Mouse (Mus musculus) neural tube, embryonic 13.5 days (tissue): ENCODE results near the gene Spg20. TPM values are rescaled to one million over a fixed set of nuclear protein-coding genes. Genes with fewer than 3 reads are reported as not detected.

Source experiments
- ATAC-seq: fragments of 200-750 bp; cut with Nextera tagmentation; 2 replicates; pipeline ENCODE4 v1.8.0; 2017; ENCODE audit warnings: low read depth, mild to moderate bottlenecking, moderate TSS enrichment, moderate library complexity
- H3K27ac ChIP-seq: fragments of 300-500 bp; sonication (generic); replicated peaks from 2 replicates; pipeline ENCODE4 v1.5.1; 2015; ENCODE audit warnings: moderate library complexity, mild to moderate bottlenecking, inconsistent platforms
- H3K27me3 ChIP-seq: fragments of 300-500 bp; sonication (generic); 2 replicates; pipeline ENCODE4 v1.6.1; 2015; ENCODE audit warnings: mild to moderate bottlenecking, inconsistent platforms
- H3K36me3 ChIP-seq: fragments of 300-500 bp; sonication (generic); 2 replicates; pipeline ENCODE4 v1.6.1; 2015; ENCODE audit warnings: mild to moderate bottlenecking, inconsistent platforms
- H3K4me1 ChIP-seq: fragments of 300-500 bp; sonication (generic); replicated peaks from 2 replicates; pipeline ENCODE4 v1.6.1; 2015; ENCODE audit warnings: inconsistent platforms
- H3K4me2 ChIP-seq: fragments of 300-500 bp; sonication (generic); 2 replicates; pipeline ENCODE4 v1.6.1; 2015; ENCODE audit warnings: inconsistent platforms, mild to moderate bottlenecking, moderate library complexity
- H3K4me3 ChIP-seq: fragments of 300-500 bp; sonication (generic); 2 replicates; pipeline ENCODE4 v1.5.1; 2015; ENCODE audit warnings: mild to moderate bottlenecking, inconsistent platforms
- H3K9ac ChIP-seq: fragments of 300-500 bp; sonication (generic); 2 replicates; pipeline ENCODE4 v1.6.1; 2015; ENCODE audit warnings: moderate library complexity, mild to moderate bottlenecking, inconsistent platforms
- H3K9me3 ChIP-seq: fragments of 300-500 bp; sonication (generic); 2 replicates; pipeline ENCODE4 v1.6.1; 2016; ENCODE audit warnings: inconsistent platforms
- WGBS: fragments of 180-500 bp; shearing (Covaris S2); methylation state at CpG from one replicate; pipeline ENCODE4 v1.1.7; 2015; 5-methylcytosine and 5-hydroxymethylcytosine counted together
- polyA plus RNA-seq: library from polyadenylated mRNA; unstranded; fragments of >200 nt; fragmentation: Nextera tagmentation; extraction: Ambion mirVana; gene quantifications from 2 replicates; pipeline ENCODE4 v1.2.1, GENCODE M21; 2015

Gene Spg20
- polyA plus RNA-seq = 20.2 and 24.8 TPM in 2 replicates

DNA sequence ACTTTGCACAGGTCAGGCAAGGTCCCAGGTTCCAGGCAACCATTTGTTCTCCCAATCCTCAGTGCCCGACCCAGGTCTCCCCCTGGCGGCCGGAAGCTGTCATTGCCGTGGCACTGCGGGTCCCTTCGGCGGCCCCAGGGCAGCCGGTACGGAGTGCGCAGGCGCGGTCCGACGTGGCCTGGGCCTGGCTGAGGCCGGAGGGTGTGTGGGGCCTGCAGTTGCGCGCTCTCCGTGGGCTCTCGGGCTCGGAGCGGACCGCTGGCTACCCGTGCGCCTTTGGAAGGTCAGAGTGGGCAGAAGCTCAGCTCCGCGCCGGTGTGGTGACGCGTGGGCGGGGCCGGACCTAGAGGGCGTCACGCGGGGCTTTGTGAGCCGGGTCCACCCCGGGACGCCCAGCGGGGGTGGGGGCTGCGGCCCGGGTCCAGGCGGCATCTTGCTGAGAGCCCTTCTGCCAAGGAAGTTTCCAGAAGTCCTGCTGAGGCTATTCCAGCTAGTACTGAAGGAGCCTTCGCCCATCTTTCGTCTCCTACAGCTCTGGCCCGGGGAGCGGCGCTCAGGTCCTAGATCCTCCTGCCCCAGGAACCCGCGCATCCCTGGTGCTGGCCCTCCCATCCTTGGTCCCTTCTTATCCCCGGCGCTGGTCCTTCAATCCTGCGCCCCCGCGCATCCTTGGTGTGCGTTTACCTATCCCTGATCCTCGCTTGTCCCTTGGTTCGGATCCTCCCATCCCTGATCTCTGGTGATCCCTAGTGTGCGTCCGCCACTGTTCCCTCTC is at the start of gene Spg20:
TSS of gene Spg20 (plus strand) at position 174 of the 775 bp plus-strand sequence.
- H3K27me3 ChIP-seq = no peaks in the 10 kb centered on the region
- under 1% methylated on average over 58 of the region's 58 CpGs for WGBS
- peak; percentile 97 for ATAC-seq

DNA sequence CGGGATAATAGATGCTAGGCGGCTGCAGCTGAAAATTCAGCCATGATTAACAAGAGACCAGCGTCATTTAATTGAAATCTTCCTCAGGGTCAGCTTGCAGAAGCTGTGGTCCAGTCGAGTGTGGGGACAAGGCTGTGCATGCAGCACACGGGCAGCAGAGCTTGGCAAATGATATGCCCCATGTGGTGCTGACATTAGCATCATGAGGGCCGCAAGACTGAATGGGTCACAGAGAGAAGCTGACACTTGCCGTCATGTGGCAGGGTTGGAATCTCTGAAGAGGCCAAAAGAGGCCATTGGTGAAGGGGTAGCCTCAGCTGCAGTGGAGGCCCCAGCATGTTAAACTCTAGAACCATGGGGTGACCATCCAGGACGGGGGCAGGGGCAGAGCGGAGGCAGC is 49.3 kb upstream of the Spg20 start:
- no peak overlapping the region for H3K4me2 ChIP-seq
- peaks cover 24% of the 10 kb centered on the region for H3K4me1 ChIP-seq
- H3K36me3 ChIP-seq = no peaks in the 10 kb centered on the region
- no peak overlapping the region for H3K4me3 ChIP-seq
- H3K27me3 ChIP-seq = peaks cover 10% of the 10 kb centered on the region
- no peak for ATAC-seq
- no peaks in the 10 kb centered on the region for H3K9me3 ChIP-seq
- H3K9ac ChIP-seq = no peak overlapping the region
- no peak overlapping the region for H3K27ac ChIP-seq
- 66% methylated on average over 9 of the region's 9 CpGs for WGBS

More for the DNA sequence above, at the start of gene Spg20:
- Histone ChIP-seq H3K36me3 (peaks cover 7% of the 10 kb centered on the region), H3K4me2 (peak within 1 kb of the TSS; percentile 81), H3K9ac (peak within 1 kb of the TSS; percentile 97), H3K4me1 (peaks cover 25% of the 10 kb centered on the region), H3K4me3 (peak within 1 kb of the TSS; percentile 92), H3K27ac (peak within 1 kb of the TSS; percentile 91), H3K9me3 (no peaks in the 10 kb centered on the region)

DNA sequence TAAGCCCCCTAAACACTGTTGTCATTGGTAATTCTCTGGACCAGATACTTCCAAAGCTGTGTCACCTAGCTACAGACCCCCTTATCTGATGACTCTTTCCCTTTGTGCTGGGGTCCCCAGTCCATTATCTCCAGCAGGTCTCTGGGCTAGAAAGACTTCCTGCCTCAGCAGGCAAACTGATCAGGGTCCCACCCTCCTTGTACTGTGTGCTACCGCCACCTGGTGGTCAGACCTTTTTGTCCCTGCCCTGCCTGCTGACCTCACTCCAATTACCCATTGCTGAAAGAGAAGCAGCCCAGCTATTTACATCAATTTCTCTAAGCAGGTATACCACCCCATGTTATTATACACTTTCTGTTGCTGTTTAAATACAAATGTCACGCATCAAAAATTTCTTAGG is 47.5 kb upstream of the Spg20 start:
- Histone ChIP-seq H3K27me3 (0 out of 2 replicates have a peak, but pooled peaks cover 3% of the 10 kb centered on the region), H3K27ac (no peak overlapping the region), H3K36me3 (no peaks in the 10 kb centered on the region), H3K4me2 (no peak overlapping the region), H3K9ac (no peak overlapping the region), H3K4me3 (no peak overlapping the region), H3K9me3 (no peaks in the 10 kb centered on the region), H3K4me1 (peaks cover 25% of the 10 kb centered on the region)
- ATAC-seq = 0 out of 2 replicates have a peak, but pooled peaks have one; percentile 30
- WGBS = 11% methylated on average over 2 of the region's 2 CpGs

DNA sequence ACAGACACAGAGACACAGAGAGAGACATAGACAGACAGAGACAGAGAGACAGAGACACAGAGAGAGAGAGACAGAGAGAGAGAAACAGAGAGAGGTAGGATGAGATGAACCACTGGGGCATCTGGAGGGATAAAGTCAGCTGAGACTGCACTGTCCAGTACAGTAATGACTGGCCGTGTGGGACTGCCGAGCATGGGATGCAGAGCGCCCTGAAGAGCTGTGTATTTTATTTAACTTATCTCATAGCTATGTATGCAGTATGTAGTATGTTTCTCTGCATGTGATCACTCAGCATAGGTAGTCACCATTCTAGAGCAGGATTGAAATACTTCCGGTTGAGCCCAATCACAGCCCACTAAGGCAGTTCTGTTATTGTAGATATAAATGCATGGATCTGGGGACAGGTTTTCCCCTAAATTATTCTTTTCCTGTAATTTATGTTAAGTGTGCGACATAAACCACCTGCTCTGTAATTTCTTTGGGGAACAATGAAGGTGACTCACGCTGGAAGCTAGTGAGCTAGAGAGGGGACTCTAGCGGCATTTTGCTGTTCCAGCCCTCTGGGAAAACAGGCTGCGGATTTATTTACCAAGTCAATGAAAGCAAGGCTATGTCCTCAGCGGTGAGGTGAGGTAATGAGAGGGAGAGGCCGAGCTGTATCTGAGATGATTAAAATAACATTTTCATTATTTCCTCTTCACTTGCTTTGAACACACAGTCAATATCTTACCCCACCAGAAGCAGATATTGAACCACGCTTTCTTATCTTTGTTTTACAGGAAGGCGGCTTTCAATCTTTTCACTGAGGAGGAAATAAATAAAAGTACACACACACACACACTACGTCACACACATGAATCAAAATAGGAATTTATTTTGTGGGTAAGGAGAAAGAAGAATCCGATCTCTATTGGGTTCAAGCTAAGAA is 45.9 kb upstream of the Spg20 start:
- Histone ChIP-seq H3K27me3 (0 out of 2 replicates have a peak, but pooled peaks cover 3% of the 10 kb centered on the region), H3K4me1 (peaks cover 25% of the 10 kb centered on the region), H3K36me3 (no peaks in the 10 kb centered on the region), H3K9me3 (no peaks in the 10 kb centered on the region), H3K4me2 (peak overlapping the region; percentile 20; the same call in 1 of the 2 replicates), H3K9ac (peak overlapping the region; percentile 3; the same call in 1 of the 2 replicates), H3K4me3 (no peak overlapping the region), H3K27ac (peak overlapping the region; percentile 64)
- 51% methylated on average over 14 of the region's 14 CpGs for WGBS
- peak; percentile 74; the same call in 1 of the 2 replicates for ATAC-seq

DNA sequence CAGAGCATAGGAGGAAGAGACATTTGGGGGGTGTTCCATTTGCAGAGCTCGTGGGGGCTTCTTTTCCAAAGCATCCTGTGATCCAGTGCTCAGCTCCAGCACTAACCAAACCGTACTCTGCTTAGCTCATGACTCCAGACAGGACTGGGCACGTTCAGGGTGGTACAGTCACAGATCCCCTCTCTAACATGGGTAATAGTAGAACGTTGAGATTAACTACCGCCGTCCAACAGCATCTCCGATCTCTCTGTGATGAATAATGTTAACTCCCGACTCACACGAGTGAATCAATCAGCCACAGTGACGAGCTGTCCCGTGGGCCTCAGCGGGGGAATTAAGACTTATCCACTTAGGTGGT is 45.3 kb upstream of the Spg20 start:
- Histone ChIP-seq H3K4me3 (no peak overlapping the region), H3K9ac (no peak overlapping the region), H3K36me3 (no peaks in the 10 kb centered on the region), H3K9me3 (no peaks in the 10 kb centered on the region), H3K4me1 (peaks cover 25% of the 10 kb centered on the region), H3K27me3 (0 out of 2 replicates have a peak, but pooled peaks cover 3% of the 10 kb centered on the region), H3K27ac (peak overlapping the region; percentile 64), H3K4me2 (peak overlapping the region; percentile 20; the same call in 1 of the 2 replicates)
- WGBS = 35% methylated on average over 12 of the region's 12 CpGs
- ATAC-seq = peak; percentile 34; the same call in 1 of the 2 replicates

DNA sequence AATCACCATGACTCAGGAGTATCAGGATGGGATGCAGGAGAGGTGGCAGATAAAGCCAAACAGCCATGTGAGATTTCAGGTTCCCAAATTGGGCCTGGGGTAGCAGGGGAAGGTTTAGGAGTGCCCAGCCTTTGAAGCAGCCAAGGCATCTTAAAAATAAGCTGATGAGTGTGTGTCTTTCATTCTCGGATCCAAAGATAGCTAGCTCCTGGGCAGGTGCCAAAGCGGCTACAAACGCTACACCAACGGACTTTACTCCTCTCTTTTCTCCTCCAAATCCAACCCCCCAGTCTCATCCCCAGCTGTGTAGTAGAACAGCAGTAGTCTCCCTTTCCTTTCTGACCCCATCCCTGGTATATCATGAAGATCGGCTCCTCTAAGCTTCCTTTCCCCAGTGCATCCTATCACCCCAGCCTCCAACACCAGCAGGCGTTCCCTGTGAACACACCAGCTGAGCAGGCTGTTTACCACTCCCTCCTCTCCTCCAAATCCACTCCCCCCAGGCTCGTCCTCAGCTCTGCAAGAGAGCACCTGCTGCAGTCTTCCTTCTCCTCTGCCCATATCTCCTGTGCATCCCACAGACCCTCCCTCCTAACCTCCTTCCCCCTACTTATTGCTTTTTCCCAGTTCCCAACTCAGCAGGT is 44.0 kb upstream of the Spg20 start:
- Histone ChIP-seq H3K4me2 (no peak overlapping the region), H3K4me3 (no peak overlapping the region), H3K4me1 (peaks cover 21% of the 10 kb centered on the region), H3K9me3 (no peaks in the 10 kb centered on the region), H3K36me3 (no peaks in the 10 kb centered on the region), H3K9ac (no peak overlapping the region), H3K27me3 (0 out of 2 replicates have a peak, but pooled peaks cover 1% of the 10 kb centered on the region), H3K27ac (no peak overlapping the region)
- no peak for ATAC-seq
- 39% methylated on average over 7 of the region's 7 CpGs for WGBS

DNA sequence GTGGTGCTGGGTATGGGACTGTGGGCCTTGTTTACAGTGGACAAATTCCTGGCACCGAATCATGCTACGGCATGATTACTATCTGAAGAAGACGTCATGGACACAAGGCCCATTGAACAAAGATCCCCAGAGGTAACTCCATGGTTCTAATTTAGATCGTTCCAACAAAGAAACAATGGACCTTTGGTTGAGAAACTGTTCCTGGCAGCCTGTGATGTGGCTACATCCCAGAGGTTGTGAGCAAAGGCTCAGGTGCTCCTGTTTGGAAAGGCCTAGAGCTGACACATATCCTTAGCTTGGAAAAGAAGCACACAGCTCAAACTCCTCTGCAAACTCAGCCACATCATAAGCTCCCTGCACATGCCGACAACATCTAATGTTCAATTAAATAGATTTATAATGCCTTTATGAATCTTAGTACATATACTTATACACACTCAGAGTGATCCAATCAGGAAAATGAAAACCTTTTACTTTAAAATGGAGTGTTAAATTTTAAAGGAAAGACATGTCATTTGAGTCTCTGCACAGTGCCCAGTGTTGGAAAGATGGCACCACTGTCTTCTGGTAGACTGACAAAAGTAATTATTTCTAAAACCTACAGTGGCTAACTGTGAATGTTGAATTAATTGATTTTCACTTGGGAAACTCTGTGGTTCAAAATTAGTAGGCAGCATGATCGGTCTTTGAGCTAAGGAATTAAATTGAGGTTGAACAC is 37.2 kb upstream of the Spg20 start:
- no peaks in the 10 kb centered on the region for H3K27me3 ChIP-seq
- H3K27ac ChIP-seq = no peak overlapping the region
- no peaks in the 10 kb centered on the region for H3K9me3 ChIP-seq
- no peak overlapping the region for H3K4me3 ChIP-seq
- 74% methylated on average over 6 of the region's 6 CpGs for WGBS
- no peak overlapping the region for H3K4me2 ChIP-seq
- peaks cover 19% of the 10 kb centered on the region for H3K4me1 ChIP-seq
- no peaks in the 10 kb centered on the region for H3K36me3 ChIP-seq
- no peak overlapping the region for H3K9ac ChIP-seq
- ATAC-seq = no peak

DNA sequence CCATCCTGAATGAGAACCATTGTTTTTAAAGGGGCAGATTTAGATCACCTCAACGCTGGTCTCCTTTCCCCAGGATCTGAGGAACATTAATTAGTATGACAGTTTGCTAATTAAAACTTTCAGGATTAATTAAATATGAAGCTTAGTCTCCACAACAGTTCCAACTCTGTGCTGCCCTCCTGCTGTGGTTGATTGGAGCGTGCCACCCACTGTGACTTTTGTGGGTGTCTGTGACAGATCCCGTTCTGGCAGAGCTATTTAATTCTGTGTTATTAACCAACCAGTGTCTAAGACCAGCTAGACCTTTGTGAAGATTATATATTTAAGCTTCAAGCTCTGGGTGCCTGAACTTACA is 36.6 kb upstream of the Spg20 start:
- Histone ChIP-seq H3K9ac (no peak overlapping the region), H3K27ac (no peak overlapping the region), H3K36me3 (no peaks in the 10 kb centered on the region), H3K27me3 (no peaks in the 10 kb centered on the region), H3K4me1 (peaks cover 19% of the 10 kb centered on the region), H3K4me2 (no peak overlapping the region), H3K9me3 (no peaks in the 10 kb centered on the region), H3K4me3 (no peak overlapping the region)
- WGBS = 38% methylated on average over 3 of the region's 3 CpGs
- ATAC-seq = no peak

DNA sequence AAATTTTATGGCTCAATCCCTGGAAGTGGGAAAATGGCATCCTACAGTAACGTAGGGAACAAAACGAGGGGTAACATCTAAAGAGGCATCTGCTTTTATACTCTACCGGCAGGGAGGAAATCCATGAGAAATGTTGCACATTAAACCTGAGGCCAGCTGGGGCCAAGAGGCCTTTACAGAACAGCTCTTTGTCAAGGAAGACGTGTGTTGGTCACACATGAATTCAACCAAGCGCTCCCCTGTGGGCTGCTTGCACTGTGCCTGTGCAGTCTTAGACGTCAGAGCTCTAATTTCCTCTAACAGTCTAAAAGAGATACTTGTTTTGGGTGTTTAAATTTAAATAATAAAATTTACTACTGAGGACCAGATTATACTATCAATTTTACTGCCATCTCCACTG is 33.7 kb upstream of the Spg20 start:
- no peaks in the 10 kb centered on the region for H3K27me3 ChIP-seq
- no peak overlapping the region for H3K4me3 ChIP-seq
- H3K9me3 ChIP-seq = no peaks in the 10 kb centered on the region
- H3K36me3 ChIP-seq = no peaks in the 10 kb centered on the region
- WGBS = 14% methylated on average over 6 of the region's 6 CpGs
- peak; percentile 82 for ATAC-seq
- peaks cover 26% of the 10 kb centered on the region for H3K4me1 ChIP-seq
- peak overlapping the region; percentile 53 for H3K27ac ChIP-seq
- H3K4me2 ChIP-seq = no peak overlapping the region
- H3K9ac ChIP-seq = no peak overlapping the region

DNA sequence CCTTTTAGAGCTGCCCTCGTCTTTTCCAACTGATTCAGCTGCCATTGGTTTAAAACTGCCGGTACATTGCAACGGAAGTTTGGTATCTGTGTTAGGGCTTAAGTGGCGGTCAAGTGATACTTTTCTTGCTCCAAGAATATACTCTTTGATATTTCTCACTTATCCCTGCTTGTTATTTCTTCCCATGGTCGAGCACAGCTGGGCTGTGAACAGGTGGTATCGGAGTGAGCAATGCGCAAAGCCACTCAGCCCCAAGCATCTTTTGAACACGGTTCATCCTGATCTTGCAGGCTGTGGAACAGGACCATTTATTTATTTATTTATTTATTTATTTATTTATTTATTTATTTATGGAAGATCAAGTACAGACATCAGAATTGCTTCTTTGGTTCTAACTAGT is 32.3 kb upstream of the Spg20 start:
- Histone ChIP-seq H3K4me1 (peaks cover 28% of the 10 kb centered on the region), H3K27ac (no peak overlapping the region), H3K36me3 (no peaks in the 10 kb centered on the region), H3K4me2 (no peak overlapping the region), H3K27me3 (no peaks in the 10 kb centered on the region), H3K9ac (no peak overlapping the region), H3K9me3 (no peaks in the 10 kb centered on the region), H3K4me3 (no peak overlapping the region)
- WGBS = 85% methylated on average over 8 of the region's 8 CpGs
- no peak for ATAC-seq

DNA sequence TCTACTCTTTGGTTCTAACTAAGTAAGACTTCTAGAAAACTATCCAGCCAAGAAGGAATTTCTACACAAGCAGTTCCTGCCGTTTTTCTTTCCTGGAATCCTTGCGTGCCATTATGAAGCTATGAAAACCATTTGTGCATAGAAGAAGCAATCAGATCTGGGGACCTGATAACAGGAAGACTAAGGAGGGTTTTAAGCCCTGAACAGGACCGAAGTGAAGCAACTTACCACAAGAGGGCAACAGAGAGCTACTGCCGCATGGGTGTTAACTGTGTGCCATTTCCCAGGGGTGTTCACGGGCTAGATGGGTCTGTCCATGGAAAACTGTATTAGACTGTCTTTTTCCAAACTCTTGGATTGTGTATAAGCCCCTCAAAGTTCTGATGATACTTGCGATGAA is 31.9 kb upstream of the Spg20 start:
- WGBS = 18% methylated on average over 6 of the region's 6 CpGs
- ATAC-seq = 0 out of 2 replicates have a peak, but pooled peaks have one; percentile 40

More for the DNA sequence above, 31.9 kb upstream of the Spg20 start:
- no peaks in the 10 kb centered on the region for H3K9me3 ChIP-seq
- H3K27ac ChIP-seq = no peak overlapping the region
- no peak overlapping the region for H3K4me3 ChIP-seq
- peaks cover 31% of the 10 kb centered on the region for H3K4me1 ChIP-seq
- no peaks in the 10 kb centered on the region for H3K36me3 ChIP-seq
- H3K9ac ChIP-seq = no peak overlapping the region
- H3K4me2 ChIP-seq = no peak overlapping the region
- no peaks in the 10 kb centered on the region for H3K27me3 ChIP-seq
